Mouse (Mus musculus): Measurements from ENCODE around the gene Apol7e. TPM values are rescaled to one million over a fixed set of nuclear protein-coding genes. Genes with fewer than 3 reads are reported as not detected.
"Not testable (repeated sequence)": the region's sequence is repeated elsewhere in the genome, so short reads cannot be mapped to it uniquely, and the experiment has no call there.

Gene Apol7e
- total RNA-seq (2021), result not detected

DNA sequence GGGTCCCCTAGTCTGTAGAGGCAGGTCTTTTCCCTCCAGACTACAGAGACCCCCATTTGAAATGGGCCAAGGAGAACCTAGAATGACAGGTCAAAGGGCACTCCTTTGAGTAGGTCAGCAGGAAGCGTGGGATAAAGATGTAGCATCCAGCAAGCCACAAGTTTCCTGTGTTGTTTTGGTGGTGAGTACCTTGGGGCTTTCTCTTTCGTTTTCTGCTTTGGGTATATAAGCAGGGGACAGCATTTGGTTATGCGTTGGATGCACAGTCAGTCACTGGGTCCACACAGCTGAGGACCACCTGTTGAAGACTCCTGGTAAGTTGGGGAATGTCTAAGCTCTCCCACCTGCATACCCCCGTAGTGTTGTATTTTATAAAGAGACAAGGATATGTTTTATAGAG is at the start of gene Apol7e:
TSS of gene Apol7e (plus strand) at position 202 of the 400 bp plus-strand sequence.
- DNase-seq (ENCODE audit: low spot score); intact Hi-C loops (cut with DNase I): not testable (repeated sequence)

DNA sequence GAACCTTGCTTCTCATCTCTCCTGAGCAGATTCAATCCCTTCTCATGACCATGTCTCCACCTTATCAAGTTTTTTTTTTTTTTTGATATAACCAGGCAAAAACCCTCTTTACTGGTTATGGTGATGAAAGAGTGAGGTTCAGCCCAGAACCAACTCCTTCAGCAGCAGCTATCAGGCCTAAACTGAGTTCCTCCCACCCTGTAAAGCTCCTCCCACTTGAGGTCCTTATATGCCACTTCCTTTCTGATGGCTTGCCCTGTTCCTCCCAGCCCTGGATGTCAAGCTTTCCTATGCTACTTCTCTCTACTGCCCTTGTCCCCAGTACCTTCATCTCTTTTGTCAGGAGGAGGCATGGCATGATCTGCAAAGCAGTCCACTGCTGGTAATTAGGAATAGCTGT is 47.5 kb upstream of the Apol7e start:
- intact Hi-C loops (cut with DNase I); DNase-seq (ENCODE audit: low spot score): not testable (repeated sequence)

DNA sequence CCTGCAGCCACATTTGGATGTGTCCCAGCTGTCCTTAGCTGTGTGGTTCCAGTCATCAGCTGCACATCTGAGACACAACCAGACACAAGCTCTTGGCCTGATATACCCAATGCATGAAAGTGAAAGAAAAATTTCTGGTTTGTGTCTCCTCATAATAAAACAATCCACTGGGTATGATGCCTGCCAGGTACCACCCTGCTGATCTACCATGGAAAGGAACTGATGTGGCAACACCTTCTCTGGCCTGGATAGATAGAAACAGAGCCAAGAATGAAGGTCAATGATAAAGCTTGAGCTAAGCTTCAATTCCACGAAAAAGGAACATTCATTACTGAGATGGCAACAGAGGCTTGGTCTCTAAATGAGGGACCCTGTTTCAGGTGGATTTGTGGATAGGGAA is 38.9 kb upstream of the Apol7e start:
- intact Hi-C loops (cut with DNase I); DNase-seq (ENCODE audit: low spot score): not testable (repeated sequence)

DNA sequence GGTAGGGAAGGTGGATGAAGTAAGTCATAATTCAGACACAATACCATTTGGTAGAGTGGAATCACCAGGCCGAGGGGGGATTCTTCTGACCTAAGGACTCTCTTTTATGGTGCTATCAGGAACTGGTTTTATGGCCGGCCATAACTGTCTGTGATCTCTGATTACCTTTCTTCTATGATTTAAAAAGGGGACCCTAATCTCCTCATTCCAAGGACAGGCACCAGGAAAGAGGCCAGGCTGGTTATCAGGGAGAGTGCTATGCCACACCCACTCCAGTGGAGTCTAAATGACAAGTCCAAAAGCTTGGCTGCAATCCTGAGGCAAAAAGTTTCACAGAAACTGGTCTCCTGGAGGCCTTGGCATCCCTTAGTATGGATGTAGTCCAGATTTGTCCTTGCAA is 36.8 kb upstream of the Apol7e start:
- intact Hi-C loops (cut with DNase I); DNase-seq (ENCODE audit: low spot score): not testable (repeated sequence)

DNA sequence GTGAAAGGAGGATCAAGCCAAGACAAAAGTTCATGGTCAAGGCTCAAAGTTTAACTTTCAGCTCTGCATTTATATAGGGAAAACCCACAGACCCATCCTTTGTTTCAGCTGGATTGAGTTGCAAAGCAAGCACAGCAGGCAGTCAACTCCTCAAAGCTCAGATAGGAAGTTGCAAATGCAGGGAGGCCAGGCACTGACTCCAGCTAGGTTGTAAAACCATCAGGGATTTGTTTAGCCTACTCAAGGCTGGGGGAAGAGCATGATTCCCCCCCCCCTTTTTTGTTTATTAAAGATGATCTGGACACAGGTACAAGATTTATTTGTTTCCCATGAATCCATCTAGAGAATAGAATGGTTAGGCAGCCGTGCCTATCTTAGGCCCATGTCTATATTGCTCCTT is 24.6 kb upstream of the Apol7e start:
- intact Hi-C loops (cut with DNase I); DNase-seq (ENCODE audit: low spot score): not testable (repeated sequence)

DNA sequence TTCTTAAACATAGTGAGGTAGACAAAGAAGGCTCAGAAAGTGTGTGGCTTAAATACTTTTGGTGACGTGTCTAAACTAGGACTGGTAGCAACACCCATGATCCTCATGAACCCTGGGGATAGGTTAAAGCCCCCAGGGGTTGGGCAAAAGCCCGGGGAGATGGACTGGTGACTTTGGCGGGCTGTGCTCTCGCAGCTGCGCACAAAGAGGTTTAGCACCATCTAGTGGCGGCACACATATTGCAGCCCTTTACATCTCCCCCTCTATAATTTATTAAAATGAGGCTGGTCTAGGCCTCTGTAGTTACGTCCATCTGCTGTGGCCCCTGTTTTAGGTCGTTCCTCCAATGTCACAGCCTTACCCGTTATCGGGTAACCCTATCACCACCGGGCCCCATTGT is 14.7 kb upstream of the Apol7e start:
- intact Hi-C loops (cut with DNase I); DNase-seq (ENCODE audit: low spot score): not testable (repeated sequence)

DNA sequence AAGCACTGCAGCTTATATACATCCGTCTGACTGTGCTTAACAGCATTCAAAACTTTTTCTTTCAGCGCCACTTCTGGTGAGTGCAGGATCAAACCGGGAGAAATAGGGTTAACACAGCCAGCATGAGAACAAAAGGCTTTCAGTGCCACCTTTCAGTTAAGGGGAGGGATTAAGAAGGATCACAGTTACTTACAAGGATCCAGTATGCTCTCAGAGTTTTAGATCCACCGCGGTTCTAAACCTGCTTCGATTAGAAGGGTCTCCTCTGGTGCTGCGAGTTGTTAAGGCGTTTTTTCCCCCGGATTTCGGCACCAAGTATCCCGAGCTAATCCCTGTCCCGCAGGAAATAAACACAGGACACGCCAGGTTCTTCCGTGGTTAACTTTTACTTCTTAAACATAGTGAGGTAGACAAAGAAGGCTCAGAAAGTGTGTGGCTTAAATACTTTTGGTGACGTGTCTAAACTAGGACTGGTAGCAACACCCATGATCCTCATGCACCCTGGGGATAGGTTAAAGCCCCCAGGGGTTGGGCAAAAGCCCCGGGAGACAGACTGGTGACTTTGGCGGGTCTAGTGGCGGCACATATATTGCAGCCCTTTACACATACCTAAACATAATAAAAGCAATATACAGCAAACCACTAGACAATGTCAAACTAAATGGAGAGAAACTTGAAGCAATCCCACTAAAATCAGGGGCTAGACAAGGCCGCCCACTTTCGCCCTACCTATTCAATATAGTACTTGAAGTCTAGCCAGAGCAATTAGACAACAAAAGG is 6.9 kb upstream of the Apol7e start:
- intact Hi-C loops (cut with DNase I); DNase-seq (ENCODE audit: low spot score): not testable (repeated sequence)

DNA sequence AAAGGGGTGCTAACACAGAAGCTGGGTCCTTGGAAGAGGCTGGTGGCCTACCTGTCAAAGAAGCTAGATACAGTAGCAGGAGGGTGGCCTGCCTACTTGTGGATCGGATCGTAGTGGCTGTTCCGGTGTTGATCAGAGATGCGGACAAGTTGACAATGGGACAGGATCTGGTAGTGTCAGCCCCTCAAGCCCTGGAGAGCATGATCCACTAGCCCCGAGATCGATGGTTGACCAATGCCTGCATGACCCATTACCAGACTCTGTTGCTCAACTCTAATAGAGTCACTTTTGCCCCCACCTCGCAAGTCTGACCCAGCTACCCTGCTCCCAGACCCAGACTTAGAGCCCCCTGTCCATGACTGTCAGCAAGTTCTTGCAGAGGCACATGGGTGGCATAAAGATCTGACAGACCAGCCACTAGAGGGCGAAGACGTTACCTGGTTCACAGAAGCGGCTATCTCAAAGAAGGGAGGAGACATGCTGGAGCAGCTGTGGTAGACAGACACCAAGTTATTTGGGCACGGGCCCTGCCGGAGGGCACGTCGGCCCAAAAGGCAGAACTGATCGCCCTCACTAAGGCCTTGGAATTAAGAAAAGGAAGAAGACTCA is 3.9 kb upstream of the Apol7e start:
- DNase-seq (ENCODE audit: low spot score); intact Hi-C loops (cut with DNase I): not testable (repeated sequence)

DNA sequence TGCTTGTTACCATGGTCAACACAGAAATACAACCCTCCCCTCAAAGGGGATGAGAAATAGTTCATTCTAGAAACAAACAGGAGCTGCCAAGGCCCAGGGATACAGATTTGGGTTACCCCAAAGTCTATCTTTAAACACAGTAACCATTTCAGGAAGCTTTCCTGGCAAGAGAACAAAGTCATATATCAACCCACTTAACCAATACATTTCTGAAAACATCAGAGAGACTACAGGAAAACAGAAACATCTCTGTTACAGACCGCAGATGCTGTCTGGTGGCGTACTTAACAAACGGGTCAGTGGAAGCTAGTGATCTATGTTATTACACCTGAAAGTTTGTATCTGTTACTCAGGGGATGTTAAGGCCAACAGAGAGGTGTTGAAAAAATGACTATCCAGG is 6.6 kb downstream of the Apol7e start:
- intact Hi-C loops (cut with DNase I); DNase-seq (ENCODE audit: low spot score): not testable (repeated sequence)

DNA sequence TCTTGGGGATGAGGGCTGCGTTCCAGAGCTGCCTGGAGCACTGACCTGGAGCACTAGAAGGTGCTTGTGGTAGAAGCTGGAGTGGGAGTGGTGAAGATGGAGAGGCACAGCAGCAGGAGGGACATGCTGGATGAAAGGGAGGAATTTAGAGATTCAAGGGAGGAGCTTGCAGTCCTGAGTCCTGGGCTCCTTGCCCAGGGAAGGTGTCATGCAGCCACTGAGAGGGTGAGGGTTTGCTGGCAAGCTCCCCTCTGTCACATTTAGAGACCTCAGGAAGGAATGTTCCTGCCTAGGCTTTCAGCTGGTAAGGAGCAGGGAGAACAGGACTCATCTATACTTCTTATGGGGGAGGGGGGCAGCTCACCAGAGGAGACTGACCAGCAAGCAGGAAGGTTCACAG is 10.3 kb downstream of the Apol7e start:
- intact Hi-C loops (cut with DNase I); DNase-seq (ENCODE audit: low spot score): not testable (repeated sequence)

DNA sequence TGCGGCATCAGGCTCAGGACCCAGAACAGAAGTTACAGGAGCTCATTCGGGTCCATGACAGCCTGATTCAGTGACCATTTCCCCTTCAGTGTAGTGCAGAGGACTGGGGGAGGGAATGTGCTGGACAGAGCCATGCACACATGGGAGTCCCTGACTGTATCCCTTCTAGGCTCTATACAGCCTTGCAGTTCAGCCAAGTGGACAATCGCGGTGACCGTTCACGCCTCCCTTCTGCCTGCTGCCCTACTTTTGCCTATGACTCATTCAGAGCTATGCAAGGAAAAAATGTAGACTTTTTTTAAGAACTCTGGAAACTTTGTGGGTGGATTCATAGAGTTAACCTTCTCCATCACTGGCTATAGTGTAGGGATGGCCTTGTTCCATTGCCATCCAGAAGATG is 19.6 kb downstream of the Apol7e start:
- DNase-seq (ENCODE audit: low spot score), result not testable (repeated sequence)
- intact Hi-C loops (cut with DNase I), result loop anchor here (5.0 kb wide), 1 partner anchor 296 kb away; no protein-coding TSS in a partner anchor

DNA sequence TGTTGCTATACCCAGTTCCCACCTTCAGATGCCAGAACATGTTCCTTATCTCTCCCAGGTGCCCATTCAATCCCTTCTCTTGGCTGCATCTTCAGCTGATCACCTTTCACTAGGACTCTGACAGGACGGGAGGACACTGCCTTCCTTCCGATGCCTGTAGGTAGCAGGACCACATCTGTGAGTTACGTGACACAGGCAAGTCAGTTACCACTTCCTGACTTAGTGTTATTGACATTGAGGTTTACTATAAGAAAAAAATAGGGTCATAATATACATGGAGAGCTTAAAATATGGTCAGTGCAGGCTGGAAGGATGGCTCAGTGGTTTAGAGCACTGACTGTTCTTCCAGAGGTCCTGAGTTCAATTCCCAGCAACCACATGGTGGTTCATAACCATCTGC is 22.9 kb downstream of the Apol7e start:
- intact Hi-C loops (cut with DNase I); DNase-seq (ENCODE audit: low spot score): not testable (repeated sequence)

DNA sequence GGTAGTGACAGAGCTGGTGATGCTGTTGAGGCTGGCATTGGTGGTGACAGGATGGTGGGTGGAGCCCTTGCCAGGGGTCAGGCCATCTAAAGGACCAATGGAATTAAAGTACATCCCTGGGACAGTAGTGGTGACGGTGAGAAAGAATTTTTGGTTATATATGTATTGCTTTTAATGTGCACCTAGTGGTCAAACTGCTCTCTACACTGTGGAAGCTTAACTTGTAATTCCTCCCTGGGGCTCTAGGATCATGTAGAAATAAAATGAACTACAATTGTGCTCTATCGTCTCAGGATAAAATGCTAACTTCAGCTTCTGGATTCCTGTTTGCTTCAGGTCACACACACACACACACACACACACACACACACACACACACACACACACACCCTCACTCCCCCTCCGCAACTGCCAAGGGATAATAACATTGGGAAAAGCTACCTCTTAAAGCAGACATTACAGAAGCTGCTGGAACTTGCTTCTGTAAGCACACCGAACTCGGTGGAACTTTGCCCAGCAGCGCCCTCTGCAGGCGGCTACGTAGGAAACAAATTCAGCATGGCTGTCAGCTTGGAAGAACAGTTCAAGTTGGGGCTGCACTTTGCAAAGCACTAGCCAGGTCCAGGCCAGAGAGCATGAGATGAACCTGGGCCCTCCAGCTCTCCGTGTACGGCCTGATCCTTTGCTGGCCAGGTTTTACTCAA is 25.7 kb downstream of the Apol7e start:
- intact Hi-C loops (cut with DNase I); DNase-seq (ENCODE audit: low spot score): not testable (repeated sequence)

DNA sequence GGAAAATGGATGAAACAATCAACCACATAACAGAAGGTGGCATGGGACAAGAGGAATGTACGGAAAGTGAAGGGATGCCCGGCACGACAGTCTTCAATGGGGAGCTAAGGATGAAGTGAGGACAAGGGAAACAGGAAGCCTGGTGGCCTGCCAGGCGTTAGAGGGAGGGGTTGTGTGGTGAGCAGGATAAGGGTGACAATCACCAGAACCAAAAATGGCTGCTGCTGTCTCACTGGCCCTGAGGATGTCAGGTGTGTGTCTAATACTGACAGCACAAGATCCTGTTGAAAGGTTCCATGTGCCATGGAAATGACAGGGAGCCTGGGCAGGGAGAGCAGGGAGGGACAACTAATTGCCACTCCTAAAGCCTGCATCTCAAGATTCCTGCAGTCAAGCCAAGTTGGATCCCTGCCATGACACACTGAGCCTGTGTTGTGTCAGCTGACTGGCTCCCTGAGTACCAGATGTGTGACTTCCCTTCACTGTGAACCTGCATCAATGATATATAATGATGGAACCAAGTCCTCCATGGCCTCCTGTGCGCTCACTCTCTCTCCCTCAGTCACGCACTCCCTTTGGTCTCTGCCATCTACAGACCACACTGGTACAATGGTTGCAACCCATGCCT is 26.9 kb downstream of the Apol7e start:
- not testable (repeated sequence) for DNase-seq (ENCODE audit: low spot score)

DNA sequence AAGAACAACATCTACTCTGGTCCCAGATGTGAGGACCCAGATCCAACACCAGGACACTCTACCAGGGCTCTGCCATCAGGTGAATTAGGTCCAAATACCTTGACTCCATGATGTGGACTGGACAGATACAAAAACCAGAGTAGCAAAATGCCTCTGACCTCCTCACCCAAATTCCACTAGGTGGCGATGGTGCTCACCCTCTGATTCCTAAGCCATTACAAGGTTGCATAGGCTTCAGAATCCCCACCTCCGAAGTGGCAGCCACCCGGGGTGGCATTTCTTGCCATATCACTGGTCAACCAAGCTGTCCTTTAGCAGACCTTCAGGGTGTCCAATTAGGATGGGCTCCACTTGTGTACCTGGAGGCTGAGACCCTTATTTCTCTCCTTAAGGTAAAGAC is 28.5 kb downstream of the Apol7e start:
- not testable (repeated sequence) for DNase-seq (ENCODE audit: low spot score)
- intact Hi-C loops (cut with DNase I), result loop anchor here (5.0 kb wide), 1 partner anchor 320 kb away; no protein-coding TSS in a partner anchor

More for the DNA sequence above, 26.9 kb downstream of the Apol7e start:
- intact Hi-C loops (cut with DNase I), result loop anchor here (5.0 kb wide), 1 partner anchor 318 kb away; no protein-coding TSS in a partner anchor

DNA sequence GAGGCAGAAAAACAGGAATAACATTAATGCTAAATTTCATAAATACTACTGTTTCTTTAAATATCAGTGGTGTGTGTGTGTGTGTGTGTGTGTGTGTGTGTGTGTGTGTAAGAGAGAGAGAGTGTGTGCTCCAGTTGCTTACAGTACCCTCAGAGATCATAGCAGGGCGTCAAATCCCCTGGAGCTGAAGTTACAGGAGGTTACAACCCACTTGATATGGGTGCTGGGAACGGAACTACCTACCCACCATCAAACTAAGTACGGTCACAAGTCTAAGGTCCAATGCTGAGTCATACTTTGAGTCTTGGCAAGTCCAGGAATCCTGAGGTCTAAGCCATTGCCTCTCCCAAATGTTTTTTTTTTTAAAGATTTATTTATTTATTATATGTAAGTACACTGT is 29.1 kb downstream of the Apol7e start:
- DNase-seq (ENCODE audit: low spot score), result not testable (repeated sequence)

DNA sequence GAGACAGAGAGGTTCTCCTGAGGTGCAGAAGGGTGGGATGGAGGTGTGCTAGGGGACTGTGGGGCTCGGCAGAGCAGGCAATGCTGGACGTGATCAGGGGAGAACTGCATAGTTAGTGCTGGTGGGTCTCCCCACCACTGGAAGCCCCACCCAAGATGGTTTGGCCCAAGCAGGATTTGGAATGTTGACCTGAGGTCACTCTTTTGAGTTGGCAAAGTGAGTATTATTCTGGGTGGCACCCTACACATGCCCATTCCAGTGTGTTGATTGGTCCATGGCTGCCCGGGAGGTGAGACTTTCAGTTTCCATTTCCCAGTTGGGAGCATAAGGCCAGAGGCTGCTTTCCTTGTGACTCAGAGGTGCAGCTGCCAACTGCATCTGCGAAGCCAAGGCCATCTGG is 30.1 kb downstream of the Apol7e start, which contains the start of gene Apol9b:
TSS of gene Apol9b (plus strand) at position 301 of the 400 bp plus-strand sequence.
- DNase-seq (ENCODE audit: low spot score), result not testable (repeated sequence)
- intact Hi-C loops (cut with DNase I), result loop anchor here (5.0 kb wide), 1 partner anchor 321 kb away; no protein-coding TSS in a partner anchor

More for the DNA sequence above, 29.1 kb downstream of the Apol7e start:
- intact Hi-C loops (cut with DNase I), result loop anchor here (5.0 kb wide), 1 partner anchor 320 kb away; no protein-coding TSS in a partner anchor

DNA sequence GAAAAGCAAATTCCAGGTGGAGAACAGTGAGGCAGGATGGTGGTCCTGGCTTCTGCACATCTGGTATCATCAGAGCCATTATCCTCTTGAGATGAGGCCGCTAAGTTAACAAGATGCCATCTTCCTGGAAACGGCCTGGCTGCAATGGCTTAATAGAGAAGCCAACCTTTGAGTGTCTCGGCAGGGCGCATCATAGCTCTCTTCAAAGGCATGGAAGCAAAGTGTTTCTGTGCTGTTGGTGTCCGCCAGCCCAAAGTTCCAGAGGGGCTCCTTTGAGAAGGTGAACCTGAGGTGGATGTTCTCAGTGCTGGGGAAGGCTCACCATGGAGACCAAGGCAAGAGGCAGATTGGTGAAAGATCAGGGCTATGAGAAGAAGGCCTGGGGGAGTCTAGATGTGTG is 32.9 kb downstream of the Apol7e start:
- no peak for DNase-seq (ENCODE audit: low spot score)
- intact Hi-C loops (cut with DNase I), result no loop called here

DNA sequence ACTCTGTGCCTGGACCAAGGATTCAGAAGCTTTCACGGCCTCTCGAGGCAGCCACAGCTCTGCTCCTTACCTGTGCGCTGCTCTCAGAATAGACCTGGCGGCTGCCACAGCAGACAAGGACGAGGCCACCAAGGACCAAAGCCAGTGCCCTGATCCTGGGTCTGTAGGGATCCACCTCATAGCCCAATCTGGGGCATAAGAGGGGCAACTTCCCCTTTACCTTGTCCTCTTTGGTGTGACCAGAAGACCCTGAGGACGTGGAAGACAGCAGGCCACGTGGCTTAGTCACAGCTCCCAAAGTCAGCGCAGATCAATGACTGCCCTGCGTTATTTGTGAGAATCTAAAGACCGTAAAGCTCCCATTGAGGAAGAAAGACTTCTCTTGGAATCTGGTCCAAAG is 34.2 kb downstream of the Apol7e start:
- intact Hi-C loops (cut with DNase I), result not testable (repeated sequence)

DNA sequence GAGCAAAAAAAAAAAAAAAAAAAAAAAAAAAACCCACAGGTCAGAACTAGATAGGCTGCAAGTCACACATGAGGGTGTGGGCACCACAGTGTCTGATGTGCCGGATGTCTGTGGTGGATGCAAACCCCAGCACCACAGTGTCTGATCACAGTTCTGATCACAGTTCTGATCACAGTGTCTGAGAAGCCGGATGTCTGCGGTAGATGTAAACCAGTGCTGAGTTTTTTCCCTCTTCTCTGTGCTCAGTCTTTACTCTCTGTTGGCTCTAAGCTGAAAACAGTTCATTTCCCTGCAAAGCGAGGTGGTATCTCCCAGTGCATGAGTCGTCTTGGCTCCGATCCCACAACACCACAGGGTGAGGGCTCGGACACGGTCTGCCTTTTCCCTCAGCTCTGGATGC is 34.7 kb downstream of the Apol7e start:
- DNase-seq (ENCODE audit: low spot score); intact Hi-C loops (cut with DNase I): not testable (repeated sequence)

More for the DNA sequence above, 34.2 kb downstream of the Apol7e start:
- not testable (repeated sequence) for DNase-seq (ENCODE audit: low spot score)

Data from heart, postnatal 25 days (tissue).